Mouse (Mus musculus): Measurements from ENCODE around the gene Rnf220.

DNA sequence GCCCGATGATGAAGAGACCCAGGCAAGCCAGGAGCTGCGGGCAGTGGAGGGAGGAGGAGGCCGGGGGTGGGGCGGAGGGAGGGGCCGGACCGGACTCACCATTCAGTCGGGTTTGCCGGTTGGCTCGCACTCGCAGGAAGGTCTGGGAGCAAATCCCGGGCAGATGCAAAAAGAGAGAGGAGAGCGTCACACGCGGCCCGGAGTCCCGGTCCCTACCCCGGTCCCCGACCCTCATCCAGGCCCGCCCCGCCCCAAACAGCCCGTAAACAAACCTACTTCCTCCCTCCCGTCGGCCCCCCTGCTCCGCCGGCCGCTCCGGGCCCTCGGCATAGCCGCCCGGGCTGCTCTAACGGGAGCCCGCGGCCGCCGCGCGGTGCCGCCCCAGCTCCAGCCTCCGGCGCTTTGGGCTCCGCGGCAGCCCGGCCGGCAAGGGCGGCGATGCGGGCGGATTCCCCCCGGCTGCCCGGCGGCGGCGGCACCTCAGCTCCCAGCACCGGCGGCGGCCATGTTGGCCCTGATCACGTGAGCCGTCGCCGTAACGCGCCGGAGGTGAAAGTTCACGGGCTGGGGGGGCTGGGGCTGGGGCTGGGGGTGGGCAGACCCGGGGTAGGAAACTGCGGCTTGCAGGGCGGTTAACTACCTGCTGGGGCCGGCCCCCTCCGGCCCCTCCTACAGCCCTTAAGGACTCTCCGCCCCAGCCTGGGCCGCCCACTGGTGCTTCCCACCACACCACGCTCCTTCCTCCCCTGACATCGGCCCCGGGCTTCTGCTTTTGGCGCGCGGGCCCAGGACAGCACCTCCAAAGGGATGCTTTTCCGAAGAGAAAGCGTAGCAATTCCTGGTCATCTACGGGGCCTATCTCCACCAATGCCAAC lies 207.7 kb downstream of the Rnf220 start:
- TF ChIP-seq GATA1 (IDR thresholded peaks at IDR 0.05; ENCODE audit: borderline replicate concordance, low read length) = no peak
- TF ChIP-seq FLI1 (IDR thresholded peaks at IDR 0.05; ENCODE audit: low read length) = no peak

Measured in megakaryocyte, embryonic 14.5 days (primary cell).